Mouse (Mus musculus): ENCODE measurements around the gene Trappc6a. TPM values are rescaled to one million over a fixed set of nuclear protein-coding genes. Genes with fewer than 3 reads are reported as not detected.

The Trappc6a gene
- total RNA-seq, 1 experiment from 2014 or later: 69.4 TPM

DNA sequence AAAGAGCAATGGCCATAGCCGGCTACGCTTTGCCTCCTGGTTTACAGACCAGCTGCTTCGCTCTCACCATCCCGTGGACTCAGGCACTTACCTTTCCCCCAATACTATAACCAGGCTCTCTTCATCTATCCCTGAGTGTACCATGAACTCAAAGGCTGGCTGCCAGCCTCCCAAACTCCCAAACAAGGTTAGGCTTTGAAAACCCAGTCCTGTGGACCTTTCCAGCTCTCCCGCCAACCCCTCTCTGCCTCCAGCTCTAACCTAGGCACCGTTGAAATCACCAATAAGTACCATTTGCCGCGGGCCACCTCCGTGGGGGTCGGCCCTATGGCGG lies 53.2 kb downstream of the Trappc6a start:
- DNase-seq: no peak

DNA sequence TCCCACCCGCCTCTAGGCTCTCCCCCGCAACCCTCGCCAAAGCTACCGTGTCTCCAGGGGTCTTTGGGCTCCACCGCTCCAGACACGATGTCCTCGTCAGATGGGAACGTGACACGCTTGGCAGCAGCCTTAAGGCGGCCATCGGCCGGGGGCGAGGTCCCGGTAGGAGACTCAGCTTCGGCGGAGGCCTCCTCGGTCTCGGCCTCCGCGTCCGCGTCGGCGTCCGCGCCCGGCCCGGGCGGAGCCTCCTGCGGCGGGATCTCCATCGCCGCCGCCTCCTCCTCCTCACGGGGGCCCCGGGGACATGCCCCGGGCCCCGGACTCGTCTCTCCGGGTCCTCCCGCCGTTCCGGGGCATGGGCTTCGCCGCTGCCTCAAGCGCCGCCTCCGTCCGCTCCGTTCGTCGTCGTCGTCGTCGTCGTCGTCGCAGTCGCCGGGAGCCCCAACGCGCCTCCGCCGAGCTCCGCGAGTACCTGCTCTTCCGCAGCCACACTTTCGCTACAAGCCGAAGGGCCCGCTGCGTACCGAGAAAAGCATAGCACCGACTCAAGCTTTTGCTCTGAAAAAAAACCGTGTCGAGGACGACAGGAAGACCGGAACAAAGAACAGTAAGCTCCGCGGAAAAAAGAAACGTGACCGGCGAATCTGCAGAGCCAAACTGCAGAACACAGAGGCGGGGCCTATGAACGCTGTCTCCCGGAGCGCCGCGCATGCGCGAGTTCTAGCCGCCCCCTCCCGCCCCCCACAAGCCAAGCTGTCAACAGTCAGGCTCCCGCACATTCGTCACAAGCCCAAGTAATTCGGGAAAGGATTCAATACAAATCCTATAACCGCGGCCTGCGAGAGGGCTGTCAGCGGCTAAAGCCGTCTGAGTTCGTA lies 53.8 kb downstream of the Trappc6a start:
- DNase-seq: peak; percentile 97

DNA sequence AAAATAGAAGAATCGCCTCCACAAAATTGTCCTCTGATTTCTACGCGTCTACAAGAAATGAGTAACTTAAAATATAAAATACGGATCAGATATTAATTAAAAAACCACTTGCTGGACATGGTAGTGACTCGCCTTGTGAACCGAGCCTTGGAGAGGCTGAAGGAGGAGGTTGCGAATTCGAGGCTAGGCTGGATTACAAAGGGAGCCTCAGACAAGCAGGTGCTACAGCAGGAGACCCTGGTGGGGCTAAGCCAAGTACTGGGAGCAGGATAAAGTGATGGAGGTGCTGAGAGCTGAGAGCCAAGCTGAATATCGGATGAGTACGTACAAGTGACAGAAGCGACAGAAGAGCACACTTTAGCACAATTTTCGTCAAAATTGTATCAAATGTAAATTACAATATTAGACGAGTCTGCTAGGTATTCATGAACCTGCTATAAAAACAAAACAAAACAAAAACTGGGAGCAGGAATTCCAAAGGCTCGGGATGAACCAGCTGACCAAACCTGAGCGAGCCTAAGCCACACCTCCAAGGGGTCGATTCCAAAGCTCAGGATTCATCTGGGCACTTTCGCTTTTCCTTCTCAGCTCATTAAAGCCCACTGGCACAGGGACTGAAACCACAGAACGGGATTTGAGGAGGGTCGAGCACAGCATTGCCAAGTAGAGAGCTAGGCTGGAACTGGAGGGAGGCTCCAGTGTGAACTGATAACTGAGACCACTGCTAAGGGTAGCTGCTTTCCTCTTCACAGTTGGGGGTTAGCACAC lies 54.6 kb downstream of the Trappc6a start, which contains the start of gene Ppp1r37:
Ppp1r37 (minus strand) TSS at position 434 of the 768 bp plus-strand sequence.
- peak; percentile 58 for DNase-seq

DNA sequence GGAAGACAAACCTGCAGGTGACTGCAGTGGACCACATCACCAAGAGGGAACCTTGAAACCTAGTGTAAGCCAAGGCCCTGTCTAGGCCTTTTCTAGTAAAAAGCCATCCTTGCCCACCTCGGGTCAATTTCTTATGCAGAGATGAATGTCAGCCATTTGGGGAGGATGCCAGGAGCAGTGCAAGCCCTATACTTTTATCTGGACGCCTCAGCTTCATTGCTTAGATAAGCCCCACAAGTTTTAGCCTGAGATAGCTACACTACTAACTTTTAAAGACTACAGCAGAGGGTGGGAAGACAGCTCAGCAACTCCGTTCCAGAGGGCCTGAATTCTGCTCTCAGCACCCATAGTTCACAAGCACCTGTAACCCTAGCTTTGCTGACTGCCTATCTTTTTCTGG lies 55.7 kb downstream of the Trappc6a start:
- no peak for DNase-seq

DNA sequence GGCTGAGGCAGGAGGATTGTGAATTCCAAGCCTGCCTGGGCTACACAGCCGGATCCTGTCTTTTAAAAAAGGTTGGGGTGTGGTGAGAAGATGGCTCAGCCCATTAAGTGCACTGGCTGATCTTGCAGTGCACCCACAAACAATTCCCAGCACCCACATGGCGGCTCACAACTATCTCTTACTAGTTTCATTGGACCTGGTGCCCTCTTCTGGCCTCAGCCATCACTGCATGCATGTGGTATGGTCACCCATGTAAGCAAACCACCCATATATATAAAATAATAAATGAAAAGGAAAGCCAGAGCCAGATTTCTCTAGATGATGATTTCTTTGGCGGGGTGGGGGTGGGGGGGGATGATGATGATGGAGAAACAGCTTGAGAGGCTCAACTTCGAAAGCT lies 56.3 kb downstream of the Trappc6a start:
- DNase-seq: peak; percentile 36

Other genes starting within 250 kb of the Trappc6a start
- 62.0 and 79.0 TPM in 2 replicates for gene Vasp, start 236.6 kb upstream of the Trappc6a start, total RNA-seq (2021)
- gene Ppm1n, start 228.3 kb upstream of the Trappc6a start, total RNA-seq (2021): 0.19 TPM in 1 of 2 replicates, not detected in the other
- gene Rtn2, start 225.8 kb upstream of the Trappc6a start, total RNA-seq (2021): 6.0 and 7.9 TPM in 2 replicates
- gene Fosb, start 198.3 kb upstream of the Trappc6a start, total RNA-seq (2021): 2.1 and 22.4 TPM in 2 replicates
- 37.1 and 46.7 TPM in 2 replicates for gene Ercc1, start 163.6 kb upstream of the Trappc6a start, total RNA-seq (2021)
- 12.2 and 14.5 TPM in 2 replicates for gene Cd3eap, start 148.9 kb upstream of the Trappc6a start, total RNA-seq (2021)
- gene Ppp1r13l, start 148.6 kb upstream of the Trappc6a start, total RNA-seq (2021): 7.3 and 8.3 TPM in 2 replicates
- gene Ercc2, start 126.4 kb upstream of the Trappc6a start, total RNA-seq (2021): 28.2 and 30.2 TPM in 2 replicates
- gene Klc3, start 104.3 kb upstream of the Trappc6a start, total RNA-seq (2021): 1.3 and 2.7 TPM in 2 replicates
- gene Ckm, start 103.6 kb upstream of the Trappc6a start, total RNA-seq (2021): 0.74 and 0.79 TPM in 2 replicates
- gene Mark4, start 49.6 kb upstream of the Trappc6a start, total RNA-seq (2021): 45.1 and 45.2 TPM in 2 replicates
- 21.8 and 22.0 TPM in 2 replicates for gene Exoc3l2, start 45.1 kb upstream of the Trappc6a start, total RNA-seq (2021)
- 6.7 and 8.6 TPM in 2 replicates for gene Bloc1s3, start within 50 bp of the Trappc6a start, total RNA-seq (2021)
- gene Nkpd1, start 9.4 kb downstream of the Trappc6a start, total RNA-seq (2021): 0.15 and 0.83 TPM in 2 replicates
- 58.8 and 64.2 TPM in 2 replicates for gene Ppp1r37, start 54.7 kb downstream of the Trappc6a start, total RNA-seq (2021)
- 0.44 and 1.1 TPM in 2 replicates for gene Zfp296, start 68.9 kb downstream of the Trappc6a start, total RNA-seq (2021)
- gene Gemin7, start 69.2 kb downstream of the Trappc6a start, total RNA-seq (2021): 59.3 and 65.4 TPM in 2 replicates
- gene Clasrp, start 96.1 kb downstream of the Trappc6a start, total RNA-seq (2021): 36.9 and 52.2 TPM in 2 replicates
- 19.3 and 26.2 TPM in 2 replicates for gene Relb, start 121.0 kb downstream of the Trappc6a start, total RNA-seq (2021)
- gene Clptm1, start 156.6 kb downstream of the Trappc6a start, total RNA-seq (2021): 116 and 119 TPM in 2 replicates
- gene Apoc2, start 169.5 kb downstream of the Trappc6a start, total RNA-seq (2021): 53.4 TPM in 1 of 2 replicates, not detected in the other
- gene Gm44805, start 173.0 kb downstream of the Trappc6a start, total RNA-seq (2021): 1.7 and 2.6 TPM in 2 replicates
- gene Apoc4, start 173.1 kb downstream of the Trappc6a start, total RNA-seq (2021): 72.2 and 240 TPM in 2 replicates
- 845 and 1,967 TPM in 2 replicates for gene Apoc1, start 184.3 kb downstream of the Trappc6a start, total RNA-seq (2021)
- gene Apoe, start 190.8 kb downstream of the Trappc6a start, total RNA-seq (2021): 972 and 3,675 TPM in 2 replicates
- gene Tomm40, start 207.0 kb downstream of the Trappc6a start, total RNA-seq (2021): 136 and 145 TPM in 2 replicates
- 90.1 and 94.7 TPM in 2 replicates for gene Nectin2, start 242.1 kb downstream of the Trappc6a start, total RNA-seq (2021)

All from adrenal gland, postnatal 14 days (tissue).